Mouse (Mus musculus) cerebellum, adult 9-10 months (tissue): Measurements from ENCODE around the gene Galnt7.
"Not testable (repeated sequence)": the region's sequence is repeated elsewhere in the genome, so short reads cannot be mapped to it uniquely, and the experiment has no call there.

Experiments used
- DNase-seq: peaks from one replicate; pipeline ENCODE4 v3.0.0; 2022

Gene Galnt7

GRCm38 (mm10) chr8:57533106-57533505 lies 119.7 kb downstream of the Galnt7 start:
- no peak for DNase-seq

GRCm38 (mm10) chr8:57532223-57532622 lies 120.6 kb downstream of the Galnt7 start:
- no peak for DNase-seq

- DNase-seq: peak; percentile 76
Measured at GRCm38 (mm10) chr8:57530666-57531349, 122.0 kb downstream of the Galnt7 start.

- DNase-seq: no peak
Measured at GRCm38 (mm10) chr8:57530238-57530637, 122.6 kb downstream of the Galnt7 start.

- DNase-seq: no peak
Measured at GRCm38 (mm10) chr8:57528036-57528435, 124.8 kb downstream of the Galnt7 start.

GRCm38 (mm10) chr8:57520186-57520786 lies 132.5 kb downstream of the Galnt7 start:
- no peak for DNase-seq

GRCm38 (mm10) chr8:57517723-57518122 lies 135.1 kb downstream of the Galnt7 start:
- no peak for DNase-seq

GRCm38 (mm10) chr8:57516685-57517084 lies 136.1 kb downstream of the Galnt7 start:
- DNase-seq: not testable (repeated sequence)

- DNase-seq: not testable (repeated sequence)
Measured at GRCm38 (mm10) chr8:57513178-57513661, 139.6 kb downstream of the Galnt7 start.

- DNase-seq: peak; percentile 50
Measured at GRCm38 (mm10) chr8:57512141-57513056, 140.4 kb downstream of the Galnt7 start.

- DNase-seq: peak; percentile 100
Measured at GRCm38 (mm10) chr8:57511316-57512118, 141.3 kb downstream of the Galnt7 start, which contains the start of gene Hmgb2. Hmgb2 (plus strand) TSS chr8:57511907.

GRCm38 (mm10) chr8:57510791-57511315 lies 142.0 kb downstream of the Galnt7 start:
- no peak for DNase-seq

GRCm38 (mm10) chr8:57508657-57509056 lies 144.2 kb downstream of the Galnt7 start:
- DNase-seq: no peak

- DNase-seq: no peak
Measured at GRCm38 (mm10) chr8:57507556-57508063, 145.2 kb downstream of the Galnt7 start.

- DNase-seq: not testable (repeated sequence)
Measured at GRCm38 (mm10) chr8:57505500-57505899, 147.3 kb downstream of the Galnt7 start.

GRCm38 (mm10) chr8:57503641-57504040 lies 149.2 kb downstream of the Galnt7 start:
- DNase-seq: peak; percentile 68

GRCm38 (mm10) chr8:57498847-57499511 lies 153.9 kb downstream of the Galnt7 start:
- DNase-seq: peak; percentile 89

GRCm38 (mm10) chr8:57498494-57498846 lies 154.4 kb downstream of the Galnt7 start:
- no peak for DNase-seq

GRCm38 (mm10) chr8:57491873-57492272 lies 161.0 kb downstream of the Galnt7 start:
- no peak for DNase-seq

- no peak for DNase-seq
Measured at GRCm38 (mm10) chr8:57489896-57490295, 162.9 kb downstream of the Galnt7 start.

GRCm38 (mm10) chr8:57489366-57489765 lies 163.5 kb downstream of the Galnt7 start:
- peak; percentile 36 for DNase-seq
